Mouse (Mus musculus): ENCODE results near the gene Snx20. TPM values are rescaled to one million over a fixed set of nuclear protein-coding genes. Genes with fewer than 3 reads are reported as not detected.

Snx20 gene
- polyA plus RNA-seq, 1 experiment from 2014 or later = 4.2 TPM

DNA sequence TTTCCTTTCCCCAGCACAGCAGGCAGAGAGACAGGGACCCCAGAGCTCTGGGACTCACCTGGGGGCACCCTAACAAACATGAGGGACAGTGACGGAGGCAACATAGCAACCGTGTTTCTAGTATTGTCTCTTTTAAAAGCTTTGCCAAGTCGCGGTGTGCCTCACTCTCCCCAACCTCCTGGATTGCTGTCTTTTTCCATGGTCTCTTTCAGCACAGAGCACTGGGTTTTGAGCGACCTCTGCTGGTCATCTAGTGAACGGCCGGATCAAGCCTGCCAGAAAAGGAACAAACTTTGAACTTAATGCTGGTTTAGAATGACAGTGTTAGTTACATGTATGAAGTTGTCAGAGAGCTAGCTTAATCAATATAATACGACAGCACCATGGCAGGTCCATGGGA lies 14.5 kb downstream of the Snx20 start:
- DNase-seq (ENCODE audit: low spot score) = peak; percentile 75
- peak; percentile 55 for ATAC-seq (ENCODE audit: low read depth)
- Histone ChIP-seq H3K27ac (replicated peaks; ENCODE audit: low read depth, low read length) (no peak overlapping the region), H3K36me3 (ENCODE audit: control insufficient read depth, insufficient read depth, low read length) (no peaks in the 10 kb centered on the region), H3K27me3 (replicated peaks; ENCODE audit: control insufficient read depth, insufficient read depth, low read length) (peaks cover 9% of the 10 kb centered on the region; the same call in 1 of the 2 replicates), H3K9ac (ENCODE audit: low read depth, low read length) (no peak overlapping the region), H3K4me3 (ENCODE audit: low read depth, low read length) (no peak overlapping the region), H3K4me2 (ENCODE audit: low read depth, low read length) (no peak overlapping the region), H3K9me3 (ENCODE audit: control insufficient read depth, low read length) (no peaks in the 10 kb centered on the region), H3K4me1 (ENCODE audit: control insufficient read depth, insufficient read depth, low read length) (no peaks in the 10 kb centered on the region)
- WGBS = 2% methylated on average over 8 of the region's 8 CpGs

DNA sequence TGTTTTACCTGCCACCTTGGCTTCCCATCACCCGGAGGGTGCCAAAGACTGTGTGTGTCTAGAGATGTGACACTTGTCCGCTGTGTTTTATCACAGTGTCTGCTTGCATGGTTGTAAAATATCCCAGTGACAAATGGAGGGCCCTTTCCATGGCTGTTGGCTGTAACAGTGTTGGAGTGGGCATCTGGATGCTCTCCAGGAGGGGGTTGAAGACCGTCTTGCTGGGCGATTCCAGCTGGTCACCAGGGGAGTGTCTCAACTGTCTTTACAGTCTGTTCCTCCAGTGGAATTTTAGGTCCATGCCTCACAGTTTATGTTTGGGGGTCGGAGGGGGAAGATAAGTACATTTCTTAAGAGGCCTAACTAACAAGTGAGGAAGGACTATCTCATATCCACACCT lies 15.0 kb downstream of the Snx20 start:
- H3K9me3 ChIP-seq (ENCODE audit: control insufficient read depth, low read length) = no peaks in the 10 kb centered on the region
- no peaks in the 10 kb centered on the region for H3K4me1 ChIP-seq (ENCODE audit: control insufficient read depth, insufficient read depth, low read length)
- H3K27me3 ChIP-seq (replicated peaks; ENCODE audit: control insufficient read depth, insufficient read depth, low read length) = 0 out of 2 replicates have a peak, but pooled peaks cover 6% of the 10 kb centered on the region
- no peak overlapping the region for H3K4me3 ChIP-seq (ENCODE audit: low read depth, low read length)
- ATAC-seq (ENCODE audit: low read depth) (no peak), DNase-seq (ENCODE audit: low spot score) (no peak)
- no peaks in the 10 kb centered on the region for H3K36me3 ChIP-seq (ENCODE audit: control insufficient read depth, insufficient read depth, low read length)
- no peak overlapping the region for H3K4me2 ChIP-seq (ENCODE audit: low read depth, low read length)
- 63% methylated on average over 5 of the region's 5 CpGs for WGBS
- no peak overlapping the region for H3K27ac ChIP-seq (replicated peaks; ENCODE audit: low read depth, low read length)
- no peak overlapping the region for H3K9ac ChIP-seq (ENCODE audit: low read depth, low read length)

DNA sequence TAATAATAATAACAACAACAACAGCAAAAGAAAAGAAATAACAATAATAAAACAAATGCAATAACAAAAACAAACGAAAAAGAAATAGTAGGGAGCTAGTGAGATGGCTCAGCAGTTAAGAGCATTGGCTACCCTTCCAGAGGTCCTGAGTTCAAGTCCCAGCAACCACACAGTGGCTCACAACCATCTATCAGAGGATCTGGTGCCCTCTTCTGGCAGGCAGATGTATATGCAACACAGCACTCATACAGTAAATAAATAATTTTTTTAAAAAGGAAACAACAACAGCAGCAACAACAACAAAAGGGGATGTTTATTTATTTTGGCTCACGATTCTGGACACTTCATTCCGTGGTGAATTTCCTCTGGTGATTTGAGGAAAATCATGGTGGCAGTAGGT lies 16.4 kb downstream of the Snx20 start:
- H3K4me2 ChIP-seq (ENCODE audit: low read depth, low read length) = no peak overlapping the region
- H3K36me3 ChIP-seq (ENCODE audit: control insufficient read depth, insufficient read depth, low read length) = no peaks in the 10 kb centered on the region
- H3K4me1 ChIP-seq (ENCODE audit: control insufficient read depth, insufficient read depth, low read length) = no peaks in the 10 kb centered on the region
- H3K9ac ChIP-seq (ENCODE audit: low read depth, low read length) = no peak overlapping the region
- ATAC-seq (ENCODE audit: low read depth) (no peak), DNase-seq (ENCODE audit: low spot score) (no peak)
- H3K4me3 ChIP-seq (ENCODE audit: low read depth, low read length) = no peak overlapping the region
- no peaks in the 10 kb centered on the region for H3K27me3 ChIP-seq (replicated peaks; ENCODE audit: control insufficient read depth, insufficient read depth, low read length)
- WGBS = 70% methylated on average over 3 of the region's 3 CpGs
- H3K9me3 ChIP-seq (ENCODE audit: control insufficient read depth, low read length) = no peaks in the 10 kb centered on the region
- no peak overlapping the region for H3K27ac ChIP-seq (replicated peaks; ENCODE audit: low read depth, low read length)

DNA sequence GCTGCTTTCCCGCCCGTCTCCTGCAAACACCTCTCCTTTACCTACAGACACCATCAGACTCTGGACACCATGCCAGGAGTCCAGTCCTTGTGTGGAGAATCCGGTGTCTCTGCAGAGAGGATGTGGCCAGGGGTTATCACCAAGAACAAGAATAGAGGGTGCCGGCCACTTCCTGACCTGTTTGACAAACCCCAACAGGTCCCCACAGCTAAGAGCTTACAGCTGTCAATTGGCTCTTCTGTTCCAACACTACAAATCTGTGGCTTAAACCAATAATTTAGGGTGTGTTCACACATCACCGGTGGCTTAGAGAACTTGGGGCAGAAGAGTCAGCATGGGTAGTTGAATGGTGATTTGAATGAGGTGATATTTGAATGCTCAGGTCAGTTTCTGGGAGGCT lies 17.3 kb downstream of the Snx20 start:
- ATAC-seq (ENCODE audit: low read depth) (no peak), DNase-seq (ENCODE audit: low spot score) (no peak)
- Histone ChIP-seq H3K4me2 (ENCODE audit: low read depth, low read length) (no peak overlapping the region), H3K9ac (ENCODE audit: low read depth, low read length) (no peak overlapping the region), H3K9me3 (ENCODE audit: control insufficient read depth, low read length) (no peaks in the 10 kb centered on the region), H3K27me3 (replicated peaks; ENCODE audit: control insufficient read depth, insufficient read depth, low read length) (no peaks in the 10 kb centered on the region), H3K4me3 (ENCODE audit: low read depth, low read length) (no peak overlapping the region), H3K27ac (replicated peaks; ENCODE audit: low read depth, low read length) (no peak overlapping the region), H3K4me1 (ENCODE audit: control insufficient read depth, insufficient read depth, low read length) (no peaks in the 10 kb centered on the region), H3K36me3 (ENCODE audit: control insufficient read depth, insufficient read depth, low read length) (no peaks in the 10 kb centered on the region)
- WGBS = 73% methylated on average over 5 of the region's 5 CpGs

DNA sequence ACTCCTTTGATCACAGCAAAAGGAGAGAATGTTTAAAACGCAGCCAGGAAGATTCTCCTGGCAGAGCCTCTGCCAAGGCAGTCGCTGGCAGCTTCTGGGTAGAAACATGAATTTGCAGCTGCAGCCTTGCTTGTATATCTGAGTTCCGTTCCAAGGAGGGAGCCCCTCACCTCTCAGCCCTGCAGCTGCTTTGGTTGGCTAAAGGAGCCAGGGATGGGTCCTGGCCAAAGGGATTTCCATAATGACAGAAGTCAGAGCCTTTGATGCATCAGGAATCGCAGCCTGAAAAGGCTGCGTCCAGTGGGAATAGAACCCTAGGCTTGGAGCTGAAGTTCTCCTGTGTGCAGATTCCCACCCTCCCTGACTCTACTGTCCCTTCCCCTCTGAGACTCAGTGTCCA lies 20.9 kb downstream of the Snx20 start:
- DNase-seq (ENCODE audit: low spot score) = no peak
- no peak overlapping the region for H3K4me3 ChIP-seq (ENCODE audit: low read depth, low read length)
- no peak overlapping the region for H3K4me2 ChIP-seq (ENCODE audit: low read depth, low read length)
- 65% methylated on average over 5 of the region's 5 CpGs for WGBS
- no peak overlapping the region for H3K9ac ChIP-seq (ENCODE audit: low read depth, low read length)
- no peaks in the 10 kb centered on the region for H3K27me3 ChIP-seq (replicated peaks; ENCODE audit: control insufficient read depth, insufficient read depth, low read length)
- ATAC-seq (ENCODE audit: low read depth) = no peak
- H3K9me3 ChIP-seq (ENCODE audit: control insufficient read depth, low read length) = no peaks in the 10 kb centered on the region
- no peaks in the 10 kb centered on the region for H3K4me1 ChIP-seq (ENCODE audit: control insufficient read depth, insufficient read depth, low read length)
- no peak overlapping the region for H3K27ac ChIP-seq (replicated peaks; ENCODE audit: low read depth, low read length)
- no peaks in the 10 kb centered on the region for H3K36me3 ChIP-seq (ENCODE audit: control insufficient read depth, insufficient read depth, low read length)

DNA sequence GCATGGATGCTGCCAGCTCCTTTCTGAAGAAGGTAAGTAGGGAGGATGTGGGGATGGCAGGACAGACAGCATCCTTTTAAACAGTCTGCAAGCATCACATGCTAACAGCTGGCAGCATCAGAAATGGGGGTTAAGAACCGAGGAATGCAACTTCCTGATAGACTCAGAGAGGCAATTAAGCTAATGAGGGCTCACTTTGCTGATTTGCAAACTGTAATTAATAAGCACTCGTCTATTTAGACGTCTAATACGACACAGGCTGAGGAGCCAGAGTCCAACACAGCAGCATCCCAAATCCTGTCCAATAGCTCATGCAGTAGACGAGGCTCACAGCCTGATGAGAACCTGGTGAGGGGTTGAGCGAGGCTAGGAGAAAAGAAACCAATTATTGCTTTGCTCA lies 25.7 kb downstream of the Snx20 start:
- 65% methylated on average over 6 of the region's 6 CpGs for WGBS
- Histone ChIP-seq H3K4me1 (ENCODE audit: control insufficient read depth, insufficient read depth, low read length) (peaks cover 4% of the 10 kb centered on the region), H3K27me3 (replicated peaks; ENCODE audit: control insufficient read depth, insufficient read depth, low read length) (no peaks in the 10 kb centered on the region), H3K4me3 (ENCODE audit: low read depth, low read length) (no peak overlapping the region), H3K9ac (ENCODE audit: low read depth, low read length) (no peak overlapping the region), H3K4me2 (ENCODE audit: low read depth, low read length) (no peak overlapping the region), H3K27ac (replicated peaks; ENCODE audit: low read depth, low read length) (no peak overlapping the region), H3K9me3 (ENCODE audit: control insufficient read depth, low read length) (no peaks in the 10 kb centered on the region), H3K36me3 (ENCODE audit: control insufficient read depth, insufficient read depth, low read length) (no peaks in the 10 kb centered on the region)
- ATAC-seq (ENCODE audit: low read depth) (no peak), DNase-seq (ENCODE audit: low spot score) (no peak)

DNA sequence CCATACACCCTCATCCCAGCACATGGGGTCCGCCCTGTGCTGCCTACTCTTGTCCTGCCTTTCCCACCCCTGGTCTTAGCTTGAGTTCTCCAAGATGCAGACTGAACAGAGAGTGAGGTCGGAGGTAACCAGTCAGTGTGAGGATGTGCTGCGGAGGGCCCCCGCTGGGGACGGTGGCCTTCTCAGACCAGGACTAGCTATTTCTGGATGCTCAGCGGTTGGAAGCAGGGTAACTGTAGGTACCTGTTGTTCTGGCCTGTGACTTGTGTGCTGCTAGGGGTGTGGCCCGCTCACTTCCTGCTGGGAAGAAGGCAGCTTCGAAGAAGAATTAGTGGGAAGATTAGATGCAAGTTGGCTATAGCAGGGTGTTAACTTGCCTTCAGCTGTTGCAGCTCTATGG lies 26.9 kb downstream of the Snx20 start:
- no peak overlapping the region for H3K4me3 ChIP-seq (ENCODE audit: low read depth, low read length)
- WGBS = 78% methylated on average over 8 of the region's 8 CpGs
- ATAC-seq (ENCODE audit: low read depth) = no peak

DNA sequence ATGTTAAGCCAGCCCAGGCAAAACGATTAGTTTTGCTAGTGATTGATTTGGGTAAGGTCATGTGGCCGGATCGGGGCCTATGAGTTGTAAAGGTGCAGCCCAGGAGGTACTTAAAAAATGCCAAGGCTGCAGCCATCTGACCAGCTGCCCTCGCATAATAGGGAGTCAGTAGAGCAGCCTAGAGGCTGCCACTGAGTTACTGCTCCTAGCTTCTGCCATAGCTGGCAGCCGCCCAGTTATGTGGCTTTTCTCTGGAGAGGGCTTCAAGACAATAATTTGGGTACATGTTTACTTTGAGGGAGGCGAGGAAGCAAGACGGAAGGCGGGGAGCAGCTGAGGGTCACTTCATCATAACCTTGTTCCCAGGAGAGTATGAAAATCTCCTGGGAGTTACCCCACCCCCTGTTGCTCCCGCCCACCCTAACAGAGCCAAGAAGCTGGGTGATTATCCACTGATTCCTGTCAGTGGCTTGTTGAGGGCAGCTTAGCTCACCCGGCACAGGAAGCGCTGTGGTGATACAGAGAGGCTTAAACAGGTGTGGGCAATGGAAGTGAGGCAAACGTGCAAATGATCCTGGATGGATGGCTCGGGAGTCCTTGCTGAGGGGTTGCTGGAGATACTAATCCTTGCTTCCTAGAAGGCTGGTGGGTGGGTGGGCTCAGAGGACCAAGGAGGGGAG lies 30.4 kb downstream of the Snx20 start:
- no peak overlapping the region for H3K4me2 ChIP-seq (ENCODE audit: low read depth, low read length)
- H3K4me3 ChIP-seq (ENCODE audit: low read depth, low read length) = no peak overlapping the region
- ATAC-seq (ENCODE audit: low read depth) (no peak; the same call in 1 of the 2 replicates), DNase-seq (ENCODE audit: low spot score) (peak; percentile 52)
- H3K4me1 ChIP-seq (ENCODE audit: control insufficient read depth, insufficient read depth, low read length) = peaks cover 24% of the 10 kb centered on the region
- H3K27ac ChIP-seq (replicated peaks; ENCODE audit: low read depth, low read length) = no peak overlapping the region; the same call in 1 of the 2 replicates
- no peak overlapping the region for H3K9ac ChIP-seq (ENCODE audit: low read depth, low read length)
- H3K9me3 ChIP-seq (ENCODE audit: control insufficient read depth, low read length) = peaks cover 9% of the 10 kb centered on the region; the same call in 1 of the 2 replicates
- H3K36me3 ChIP-seq (ENCODE audit: control insufficient read depth, insufficient read depth, low read length) = no peaks in the 10 kb centered on the region
- 42% methylated on average over 13 of the region's 13 CpGs for WGBS
- H3K27me3 ChIP-seq (replicated peaks; ENCODE audit: control insufficient read depth, insufficient read depth, low read length) = no peaks in the 10 kb centered on the region

More for the DNA sequence above, 26.9 kb downstream of the Snx20 start:
- Histone ChIP-seq H3K36me3 (ENCODE audit: control insufficient read depth, insufficient read depth, low read length) (no peaks in the 10 kb centered on the region), H3K4me2 (ENCODE audit: low read depth, low read length) (no peak overlapping the region), H3K27me3 (replicated peaks; ENCODE audit: control insufficient read depth, insufficient read depth, low read length) (no peaks in the 10 kb centered on the region), H3K27ac (replicated peaks; ENCODE audit: low read depth, low read length) (no peak overlapping the region), H3K9ac (ENCODE audit: low read depth, low read length) (no peak overlapping the region), H3K4me1 (ENCODE audit: control insufficient read depth, insufficient read depth, low read length) (peaks cover 15% of the 10 kb centered on the region), H3K9me3 (ENCODE audit: control insufficient read depth, low read length) (no peaks in the 10 kb centered on the region)
- DNase-seq (ENCODE audit: low spot score) = no peak
